Mouse (Mus musculus) mesoderm, embryonic 11.5 days (tissue): ENCODE results near the gene Sp4.
A peak's percentile ranks its signal among the peaks of the same experiment; 100 is the strongest.

Experiments
- DNase-seq: peaks from one replicate; pipeline ENCODE4 v3.0.0-alpha.2; 2012; ENCODE audit warnings: low read depth, low spot score

Gene Sp4

DNA sequence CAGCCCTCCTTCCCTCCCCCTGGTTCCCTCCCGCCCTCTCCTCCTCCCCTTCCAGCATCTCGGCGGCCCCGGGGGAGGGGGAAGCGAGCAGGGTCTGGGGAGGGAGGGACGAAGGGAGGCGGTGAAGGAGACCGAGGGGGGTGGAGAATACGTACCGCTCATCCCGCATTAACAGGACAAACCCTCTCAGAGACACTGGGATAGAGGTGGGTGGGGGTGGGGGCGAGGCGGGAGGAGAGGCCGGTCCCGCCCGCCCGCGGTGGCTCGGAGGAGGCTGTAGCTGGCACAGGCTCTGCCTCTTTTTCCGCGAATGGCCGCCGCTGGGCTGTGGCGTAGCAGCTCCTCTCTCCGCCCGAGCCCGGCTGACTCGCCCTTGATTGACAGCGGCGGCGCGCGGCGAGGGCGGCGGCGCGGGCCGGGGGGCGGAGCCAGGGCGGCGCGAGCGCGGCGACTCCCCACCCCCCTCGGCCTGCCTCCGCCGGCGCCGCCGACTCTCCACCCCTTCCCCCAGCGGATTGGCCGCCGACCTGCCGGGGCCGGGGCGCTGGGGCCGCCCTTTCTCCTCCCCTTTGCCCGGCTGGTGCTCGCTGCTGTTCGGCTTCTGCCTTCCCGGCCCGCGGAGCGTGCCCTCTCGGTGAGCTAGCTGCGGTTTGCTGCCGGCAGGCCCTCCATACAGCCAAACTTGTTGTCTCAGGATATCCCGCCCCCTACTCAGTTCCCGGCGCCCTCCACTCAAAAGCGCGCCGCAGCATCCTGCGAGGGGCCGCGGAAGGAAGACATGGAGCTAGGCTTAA lies at the start of gene Sp4:
Sp4 (minus strand) TSS at position 369 of the 794 bp plus-strand sequence.
- DNase-seq = peak; percentile 93

DNA sequence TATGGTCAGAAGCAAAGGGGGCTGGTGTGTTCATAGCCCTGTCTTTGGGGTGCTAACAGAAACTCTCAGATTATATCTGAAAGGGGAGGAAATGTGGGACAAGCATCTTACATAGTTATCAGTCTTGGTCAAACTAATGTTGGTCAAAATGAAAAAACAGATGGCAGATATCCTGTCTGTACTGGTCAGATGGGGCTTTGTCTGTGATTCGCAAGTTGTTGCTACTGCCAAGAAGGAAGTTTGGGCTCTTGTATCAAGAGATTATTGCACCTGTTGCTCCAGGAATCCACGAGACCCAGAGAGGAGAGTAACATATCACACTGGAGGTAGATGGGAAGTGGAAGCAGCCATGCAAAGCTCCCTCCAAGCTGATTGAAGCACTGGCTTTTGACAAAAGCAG lies 37.9 kb upstream of the Sp4 start:
- DNase-seq = no peak

DNA sequence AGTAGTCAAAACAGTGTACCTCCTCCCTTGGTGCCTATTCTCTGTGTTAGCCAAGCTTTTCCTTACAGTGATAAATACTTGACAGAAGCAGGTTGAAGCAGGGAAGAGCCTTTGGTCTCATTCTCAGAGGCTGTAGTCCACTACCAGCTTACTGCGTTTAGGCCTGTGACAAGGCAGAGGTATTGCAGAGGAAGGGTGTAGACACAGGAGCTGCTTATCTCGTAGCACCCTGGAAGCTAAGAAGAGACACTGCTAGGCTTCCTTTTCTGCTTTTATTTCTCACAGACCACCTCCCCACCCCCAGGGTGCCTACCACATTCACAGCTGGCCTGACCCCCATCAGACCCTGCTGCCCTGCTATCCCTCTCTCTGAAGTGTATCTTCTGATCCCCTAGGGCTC lies 37.0 kb upstream of the Sp4 start:
- DNase-seq = no peak

DNA sequence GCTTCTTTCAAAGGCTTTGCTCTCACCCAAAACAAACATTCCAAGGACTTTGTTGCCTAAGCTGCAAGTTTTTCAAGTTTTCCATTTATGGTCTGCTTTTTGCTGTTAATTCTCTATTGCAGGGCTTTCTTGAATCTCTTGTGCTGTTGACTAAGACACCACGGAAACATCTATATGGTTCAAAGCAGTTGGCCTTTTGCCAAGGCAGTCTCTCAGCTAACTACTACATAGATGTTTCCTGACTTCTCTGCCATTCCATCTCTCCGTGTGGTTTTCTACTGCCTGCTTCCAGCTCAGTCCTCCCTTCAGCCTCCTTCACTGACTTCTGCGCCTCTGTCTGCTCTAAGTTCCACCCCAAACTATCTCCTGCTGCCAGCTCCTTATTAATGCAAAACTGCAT lies 36.1 kb upstream of the Sp4 start:
- no peak for DNase-seq

DNA sequence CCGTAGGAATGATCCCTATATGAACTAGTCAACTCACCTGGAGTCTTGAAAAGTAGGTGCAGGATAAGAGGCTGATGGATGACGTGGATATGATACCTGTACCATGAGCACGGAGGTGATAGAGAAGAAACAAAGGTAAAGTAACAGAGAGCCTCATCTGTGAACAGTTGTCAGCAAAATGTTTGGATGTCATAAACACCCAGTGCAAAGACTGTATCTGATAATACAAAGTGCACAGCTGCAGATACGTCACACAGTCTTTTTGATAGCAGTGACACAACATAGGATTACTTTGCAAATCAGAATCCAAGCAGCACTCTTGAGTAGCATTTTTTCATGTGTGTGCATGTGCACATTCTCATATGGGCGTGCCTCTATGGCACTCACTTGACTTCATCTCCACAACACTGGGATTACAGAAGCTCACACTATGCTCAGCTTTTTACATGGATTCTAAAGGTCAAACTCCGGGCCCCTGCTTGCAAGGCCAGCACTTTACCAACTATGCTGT lies 27.6 kb upstream of the Sp4 start:
- no peak for DNase-seq

DNA sequence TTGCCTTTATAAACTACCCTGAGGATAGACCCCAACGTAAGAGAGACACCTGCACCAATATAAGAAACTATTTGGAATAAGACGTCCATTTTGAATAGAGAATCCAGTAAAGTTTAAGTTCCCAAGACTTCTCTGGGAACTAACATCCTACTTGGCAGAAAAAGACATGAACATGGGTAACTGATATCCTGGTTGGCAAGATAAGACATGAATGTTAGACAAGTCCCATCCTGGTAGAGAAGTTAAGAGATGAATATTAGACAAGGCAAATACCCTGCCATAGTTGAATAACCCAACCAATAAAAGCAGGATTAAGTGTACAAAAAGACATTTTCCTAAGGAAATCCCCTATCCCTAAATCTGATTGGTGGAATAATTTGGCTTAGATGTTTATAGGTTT lies 26.3 kb upstream of the Sp4 start:
- no peak for DNase-seq

DNA sequence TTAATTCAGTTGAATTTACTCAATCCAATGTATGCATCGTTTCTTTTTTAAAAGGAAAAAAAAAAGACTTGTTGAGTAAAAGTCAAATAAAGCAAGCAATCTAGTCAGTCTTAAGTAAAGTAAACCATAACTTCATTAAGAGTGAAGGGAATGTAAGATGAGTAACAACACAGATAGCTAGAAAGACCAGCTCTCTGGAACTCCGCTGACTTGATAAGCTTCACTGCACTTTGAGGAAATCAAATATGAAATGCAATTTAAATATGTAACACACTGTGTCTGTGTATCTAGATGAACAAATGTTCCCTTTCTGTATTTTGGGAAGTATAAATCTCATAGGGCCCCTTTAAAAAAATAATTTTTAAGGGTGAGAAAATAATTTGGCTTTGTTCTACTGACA lies 24.9 kb upstream of the Sp4 start:
- no peak for DNase-seq

DNA sequence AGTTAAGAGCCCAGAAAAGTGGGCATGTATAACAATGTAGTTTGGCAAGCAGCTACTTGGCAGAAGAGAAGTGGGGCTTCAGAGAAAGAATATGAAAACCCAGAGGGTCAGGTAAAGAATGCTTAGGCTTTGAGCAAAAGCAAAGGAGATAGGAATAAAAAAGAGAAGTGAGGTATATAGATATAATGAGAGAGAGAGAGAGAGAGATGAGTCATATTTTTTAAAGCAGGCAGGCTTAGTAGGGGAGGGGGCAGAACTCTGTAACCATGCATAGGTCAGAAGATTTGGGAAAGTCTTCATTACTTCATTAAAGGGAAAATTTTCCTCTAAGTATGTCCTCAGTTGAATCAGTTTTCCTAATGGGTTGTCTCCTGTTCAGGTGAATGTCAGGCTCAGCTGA lies 18.8 kb upstream of the Sp4 start:
- DNase-seq = no peak

DNA sequence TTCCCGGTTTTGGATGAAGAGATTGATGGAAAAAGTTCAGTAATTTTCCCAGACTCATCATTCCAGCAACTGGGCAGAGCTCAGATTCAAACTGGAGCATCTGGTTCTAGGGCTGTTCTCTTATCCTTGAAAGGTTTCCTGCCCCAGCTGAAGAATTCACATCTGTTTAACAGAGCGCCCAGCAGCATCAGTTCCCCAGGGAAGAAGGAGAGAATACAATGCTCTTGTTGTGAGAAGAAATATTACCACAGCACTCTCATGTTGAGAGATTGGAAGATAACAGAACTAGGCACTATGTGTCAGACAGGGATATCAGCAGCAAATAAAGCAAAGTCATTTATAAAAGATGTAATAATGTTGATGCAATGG lies 13.2 kb upstream of the Sp4 start:
- peak; percentile 62 for DNase-seq

DNA sequence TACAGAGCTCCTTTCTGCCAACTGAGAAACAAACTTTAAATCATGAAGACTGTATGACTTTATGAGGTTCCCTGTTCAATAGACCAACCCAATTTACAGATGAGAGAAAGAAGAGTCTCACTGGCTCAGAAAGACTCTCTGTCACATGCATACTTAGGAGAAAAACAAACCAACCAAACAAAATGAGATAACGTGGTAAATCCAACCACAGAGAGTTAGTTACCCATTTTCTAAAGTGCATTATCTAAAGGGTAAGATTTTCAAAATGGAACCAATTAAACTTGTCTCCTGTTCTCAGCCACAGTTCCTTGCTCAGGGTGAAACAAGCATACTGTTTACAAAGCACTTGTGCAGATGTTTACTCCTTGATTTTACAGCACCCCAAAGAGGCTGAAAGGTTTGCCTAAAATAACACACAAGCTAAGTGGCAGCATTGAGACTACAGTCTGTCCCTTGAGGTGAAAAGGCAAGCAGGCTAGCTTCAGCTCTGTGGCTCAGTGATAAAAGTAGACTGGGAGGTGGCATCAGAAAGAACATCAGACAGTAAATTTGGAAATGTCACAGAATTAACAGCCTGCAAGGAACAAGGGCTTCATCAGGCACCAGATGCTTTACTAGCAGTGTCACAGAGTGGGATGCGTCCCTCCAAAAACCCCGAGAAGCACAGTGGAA lies 12.7 kb upstream of the Sp4 start:
- no peak for DNase-seq

DNA sequence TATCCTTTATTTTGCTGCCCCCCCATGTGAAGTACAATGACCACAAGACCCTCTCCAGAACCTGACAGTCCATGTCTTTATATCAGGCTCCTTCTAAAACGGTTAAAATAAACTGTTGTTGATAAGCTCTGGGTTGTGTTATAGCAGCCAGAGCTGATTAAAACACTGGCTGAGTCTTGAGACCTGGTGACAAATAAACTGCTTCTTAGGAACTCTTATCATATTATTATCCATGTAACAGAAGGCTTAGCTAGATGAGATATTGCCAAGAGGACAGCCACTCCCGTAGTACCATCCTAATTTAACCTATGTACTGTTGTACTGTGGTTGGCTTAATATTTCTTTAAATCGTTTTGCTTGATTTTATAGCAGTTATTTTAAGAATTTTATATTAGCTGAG lies 2.3 kb upstream of the Sp4 start:
- no peak for DNase-seq

DNA sequence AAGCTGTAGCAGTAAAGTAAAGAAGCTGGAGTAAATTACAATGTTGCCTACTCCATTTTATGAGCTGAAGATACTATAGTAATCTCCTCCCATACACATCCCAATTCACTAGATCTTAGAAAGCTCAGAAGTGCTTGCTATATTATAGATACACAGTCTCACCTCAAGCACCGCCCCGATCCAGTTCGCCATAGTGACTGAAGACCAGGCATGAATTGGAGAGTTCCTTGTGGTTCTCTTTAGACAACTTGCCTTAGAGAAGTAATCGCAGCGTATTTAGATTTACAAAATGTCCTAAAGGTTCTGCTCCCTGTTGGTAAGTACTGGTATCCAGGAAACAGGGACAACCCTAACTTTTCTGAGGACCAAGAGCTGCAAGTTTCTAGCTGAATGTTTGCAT lies 1.8 kb upstream of the Sp4 start:
- no peak for DNase-seq

DNA sequence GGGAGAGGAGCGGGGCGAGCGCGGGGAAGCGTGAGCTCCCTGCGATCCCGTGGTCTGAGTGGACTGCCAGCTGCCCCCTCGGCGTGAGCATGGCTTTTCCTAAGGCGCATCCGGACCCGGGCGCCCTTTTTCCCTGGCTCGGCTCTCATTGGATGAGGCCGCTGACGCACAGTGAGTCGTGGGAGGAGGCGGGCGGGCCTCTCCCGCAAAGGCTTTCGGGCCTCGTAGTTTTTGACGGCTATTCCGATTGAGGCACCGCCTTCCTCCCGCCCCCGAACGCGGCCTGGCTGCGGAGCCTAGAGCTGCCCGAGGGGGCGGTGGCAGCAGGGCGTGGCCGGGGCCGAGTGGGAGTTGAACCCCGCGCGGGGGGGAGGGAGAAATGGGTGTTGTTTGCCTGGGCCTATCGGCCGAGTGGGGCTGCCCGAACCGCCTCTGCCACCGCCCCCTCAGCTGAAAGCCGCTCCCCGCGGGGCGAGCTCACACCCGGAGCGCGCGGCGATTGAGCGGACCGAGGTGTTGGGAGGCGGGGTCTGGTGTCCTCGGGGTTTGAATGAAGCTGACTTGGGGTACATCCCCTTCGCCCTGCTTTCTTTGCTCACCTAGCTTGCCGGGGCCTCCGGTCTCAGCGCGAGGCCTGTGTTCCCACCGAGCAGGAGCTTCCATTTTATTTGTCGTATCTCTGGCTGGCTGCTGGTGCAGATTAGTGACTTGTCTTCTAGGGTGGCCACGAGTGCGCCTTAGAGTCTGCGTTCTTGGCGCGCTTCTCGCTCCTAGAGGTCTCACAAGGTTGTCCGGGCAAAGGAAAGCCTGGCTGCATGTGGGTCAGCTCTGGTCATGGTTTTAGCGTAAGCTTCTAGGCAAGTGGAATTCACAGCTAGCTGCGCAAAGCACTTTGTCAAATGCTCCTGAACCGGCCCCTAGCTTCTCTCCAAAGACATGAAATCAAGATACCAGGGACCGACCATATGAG lies 911 bp upstream of the Sp4 start:
- DNase-seq = peak; percentile 98

DNA sequence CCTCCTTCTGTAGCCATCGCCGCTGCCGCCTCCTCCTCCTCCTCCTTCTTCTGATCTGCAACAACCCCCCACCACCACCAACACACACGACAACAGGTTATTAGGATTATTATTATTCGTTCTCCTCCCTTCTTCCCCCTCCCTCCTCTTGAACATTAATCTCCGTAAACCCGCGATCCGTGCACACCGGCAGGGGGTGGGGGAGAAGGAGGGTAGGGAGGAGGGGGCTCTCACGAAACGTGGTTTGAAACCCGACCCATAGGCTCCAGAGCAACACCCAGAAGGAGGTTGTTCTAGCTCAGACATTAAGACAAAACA lies 527 bp downstream of the Sp4 start:
- DNase-seq = peak; percentile 93

DNA sequence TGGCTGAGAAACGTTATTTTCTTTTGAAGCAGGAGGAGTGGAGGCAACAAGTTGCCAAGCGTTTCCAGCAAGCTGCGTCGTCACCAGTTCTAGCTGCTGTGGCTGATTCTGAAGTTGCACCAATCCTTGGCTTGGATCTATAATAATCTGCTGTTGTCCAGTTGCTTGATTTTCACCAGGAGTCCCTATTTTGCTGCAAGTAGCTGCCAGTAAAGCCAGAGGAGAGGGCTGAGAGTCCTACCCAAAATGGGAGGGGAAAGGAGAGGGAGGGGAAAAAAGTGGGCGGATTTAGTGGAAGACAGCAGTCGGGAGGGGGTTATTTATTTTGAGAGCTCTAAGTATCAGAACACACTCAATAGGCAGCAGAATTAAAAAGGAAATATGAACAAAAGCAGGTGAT lies 1.3 kb downstream of the Sp4 start:
- DNase-seq = peak; percentile 29

DNA sequence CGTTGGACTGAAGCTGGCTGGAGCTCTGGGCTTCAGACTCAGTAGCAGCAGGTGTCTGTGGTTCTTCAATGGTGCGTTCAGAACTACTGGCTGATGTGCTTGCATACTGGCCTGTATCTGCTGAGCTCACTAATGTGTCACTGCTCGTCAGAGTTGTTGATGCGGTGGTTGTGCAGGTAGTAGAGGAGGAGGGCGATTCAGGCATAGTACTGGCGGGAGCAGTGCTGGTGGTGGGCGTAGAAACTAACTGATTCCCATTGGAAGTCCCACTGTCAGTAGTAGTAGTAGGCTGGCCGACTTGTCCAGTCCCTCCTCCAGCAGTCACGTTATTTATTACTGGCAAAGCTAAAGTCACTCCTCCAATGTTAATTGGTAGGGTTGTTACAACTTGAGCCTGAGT lies 2.1 kb downstream of the Sp4 start:
- no peak for DNase-seq

DNA sequence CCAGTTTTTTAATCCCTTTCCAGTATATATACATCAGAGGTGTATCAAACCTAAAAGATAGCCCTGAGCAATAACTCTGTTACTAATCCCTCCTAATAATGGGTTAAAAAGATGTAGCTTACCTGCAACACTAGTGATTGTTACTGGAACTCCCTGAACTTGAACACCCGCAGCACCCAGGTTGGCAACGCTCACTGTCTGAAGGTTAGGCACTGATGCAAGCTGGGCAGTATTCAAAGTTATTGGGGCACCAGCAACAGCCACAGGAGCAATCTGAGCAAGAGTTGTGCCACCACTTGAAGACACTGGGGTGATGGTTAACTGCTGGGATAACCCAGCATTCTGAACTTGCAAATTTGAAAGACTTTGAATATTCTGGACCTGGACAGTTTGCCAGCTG lies 2.7 kb downstream of the Sp4 start:
- no peak for DNase-seq

DNA sequence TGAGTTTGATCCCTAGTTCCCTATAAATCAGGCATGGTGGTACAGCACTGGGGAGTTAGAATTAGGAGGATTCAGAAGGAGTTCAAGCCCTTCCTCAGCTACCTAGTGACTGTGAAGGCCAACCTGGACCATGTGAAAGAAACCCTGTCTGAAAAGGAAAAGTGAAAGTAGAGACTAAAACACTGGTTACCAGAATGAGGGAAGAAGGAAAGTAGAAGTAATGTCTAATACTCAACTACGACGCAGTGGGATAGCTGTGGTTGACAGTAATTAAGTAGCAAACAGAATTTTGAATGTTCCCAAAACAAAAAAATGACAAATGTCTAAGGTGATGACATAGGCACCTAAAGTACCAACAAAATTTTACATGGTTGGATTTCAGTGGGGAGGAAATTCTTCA lies 5.0 kb downstream of the Sp4 start:
- no peak for DNase-seq

DNA sequence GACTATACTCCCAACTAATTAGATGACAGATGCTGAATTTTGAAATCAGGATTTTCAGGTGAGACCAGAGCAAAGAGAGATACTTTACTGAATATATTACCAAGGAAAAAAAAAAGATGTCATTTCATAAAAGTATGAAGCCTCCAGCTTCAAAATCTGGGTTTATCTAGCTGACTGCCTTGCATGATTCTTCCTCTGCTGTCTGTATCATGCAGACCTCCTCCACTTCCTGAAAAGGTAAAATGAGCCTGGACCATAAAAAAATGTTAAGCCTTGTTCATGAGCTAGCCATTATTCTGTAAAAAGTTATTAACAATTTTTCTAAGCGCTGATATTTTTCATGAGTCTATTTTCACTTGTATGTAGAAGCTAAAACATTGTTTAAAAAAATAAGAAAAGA lies 5.4 kb downstream of the Sp4 start:
- DNase-seq = no peak

DNA sequence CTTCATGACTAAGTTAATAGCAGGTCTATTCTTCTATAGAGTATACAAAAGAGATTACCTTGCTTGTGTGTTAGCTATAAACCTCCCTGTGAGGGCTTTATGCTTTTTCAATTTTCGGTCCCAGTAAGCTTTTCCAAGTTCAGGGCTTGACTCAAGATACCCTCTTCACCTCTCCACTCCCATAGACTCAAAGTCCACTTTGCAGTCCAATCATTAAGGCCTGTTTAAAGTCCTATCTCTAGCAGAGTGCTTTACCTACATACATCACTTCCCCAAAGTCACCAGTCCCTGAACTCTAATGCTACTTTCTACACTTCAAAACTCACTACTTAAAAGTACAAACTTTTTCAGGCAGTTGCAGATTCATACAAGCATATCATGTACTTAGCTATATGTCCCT lies 12.3 kb downstream of the Sp4 start:
- no peak for DNase-seq

DNA sequence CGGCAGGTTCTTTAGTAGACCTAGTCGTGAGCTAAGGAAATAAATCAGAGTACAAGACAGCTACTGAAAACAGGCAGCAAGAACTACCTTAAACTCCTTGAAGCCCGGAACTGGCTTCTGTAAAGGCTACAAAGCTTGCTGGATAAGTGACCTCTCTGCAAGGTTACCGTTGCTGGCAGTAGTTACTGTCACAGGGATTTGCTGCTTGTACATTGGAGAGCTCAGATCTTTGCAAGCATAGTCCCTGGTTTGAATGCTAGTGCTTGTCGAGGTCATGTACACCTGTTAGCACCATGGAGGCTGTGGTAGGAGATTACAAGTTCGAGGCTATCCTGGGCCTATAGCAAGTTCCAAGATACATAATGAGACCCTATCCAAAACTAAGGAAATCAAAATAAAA lies 16.1 kb downstream of the Sp4 start:
- DNase-seq = no peak

DNA sequence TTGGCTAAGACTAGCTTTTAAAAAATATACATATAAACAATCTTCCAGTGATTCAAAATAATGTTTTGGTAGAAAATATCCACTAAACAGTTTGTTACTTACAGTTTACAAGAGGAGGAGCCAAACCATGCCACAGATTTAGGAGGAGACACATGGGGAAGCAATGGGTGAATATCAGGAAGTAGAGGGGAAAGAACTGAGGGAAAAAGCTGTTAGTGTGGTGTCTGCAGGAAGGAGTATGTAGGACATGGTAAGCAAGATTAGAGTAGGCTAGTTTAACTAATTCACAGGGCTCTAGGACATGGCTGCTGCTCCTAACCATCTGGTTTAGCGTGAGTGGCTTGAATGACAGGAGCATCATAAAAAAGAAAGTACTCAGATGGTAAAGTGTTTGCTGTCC lies 19.3 kb downstream of the Sp4 start:
- DNase-seq = no peak
